ENCODE assay signal across 18 mouse cellular contexts in the genomic region with DNA sequence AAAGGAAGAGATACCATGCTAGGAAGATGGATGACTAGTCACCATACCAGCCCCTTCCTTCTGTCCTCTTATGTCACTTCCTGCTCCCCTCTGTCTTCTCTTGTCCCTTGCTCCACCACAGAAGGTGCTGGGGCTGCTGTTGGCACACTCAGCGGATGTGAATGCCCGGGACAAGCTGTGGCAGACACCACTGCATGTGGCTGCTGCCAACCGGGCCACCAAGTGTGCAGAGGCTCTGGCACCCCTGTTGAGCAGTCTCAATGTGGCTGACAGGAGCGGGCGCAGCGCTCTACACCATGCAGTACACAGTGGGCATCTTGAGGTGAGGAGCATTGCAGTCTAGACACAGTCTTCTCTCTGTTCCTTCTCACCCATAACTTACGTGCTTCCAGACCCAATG. TPM values are rescaled to one million over a fixed set of nuclear protein-coding genes. Genes with fewer than 3 reads are reported as not detected.
DNase-seq lines count a peak whose midpoint lies in the region; ATAC-seq lines count a peak whose summit lies in the region.
"Had no signal": no experiment of that assay in that cellular context is flagged by ENCODE, and none has a peak within 500 bp of the region (broad histone marks: within the 10 kb centered on the region; RNA-seq: fewer than 3 reads in every experiment).

No protein-coding gene starts in this region.

- WGBS in limb, embryonic 10.5 days, result 95% methylated on average over 7 of the region's 7 CpGs

- peaks cover 32% of the 10 kb centered on the region for H3K4me1 ChIP-seq in megakaryocyte, embryonic 14.5 days
- H3K4me1 ChIP-seq in limb, embryonic 10.5 days, result peaks cover 27% of the 10 kb centered on the region

- H3K36me3 ChIP-seq in megakaryocyte, embryonic 14.5 days (replicated peaks; ENCODE audit: low read length), result peaks cover 59% of the 10 kb centered on the region
- H3K36me3 ChIP-seq in limb, embryonic 10.5 days, result peaks cover 71% of the 10 kb centered on the region

- no peaks in the 10 kb centered on the region for H3K27me3 ChIP-seq in megakaryocyte, embryonic 14.5 days (replicated peaks)
- no peaks in the 10 kb centered on the region for H3K27me3 ChIP-seq in limb, embryonic 10.5 days (ENCODE audit: low read depth, poor library complexity, severe bottlenecking)

- no peak overlapping the region for H3K27ac ChIP-seq in limb, embryonic 10.5 days

- peak overlapping the region; percentile 44 for H3K4me3 ChIP-seq in megakaryocyte, embryonic 14.5 days (replicated peaks)
- peak overlapping the region; percentile 6; the same call in 1 of the 2 replicates for H3K4me3 ChIP-seq in limb, embryonic 10.5 days

- no peaks in the 10 kb centered on the region for H3K9me3 ChIP-seq in megakaryocyte, embryonic 14.5 days
- H3K9me3 ChIP-seq in limb, embryonic 10.5 days (replicated peaks), result no peaks in the 10 kb centered on the region

- DNase-seq in gastrocnemius, adult 18-20 months (ENCODE audit: low spot score), result peak; percentile 61
- no peak for DNase-seq in gastrocnemius, postnatal 4 days (ENCODE audit: low spot score in 2 of 2)
- DNase-seq in brain, adult 2 months (ENCODE audit: low read depth, low spot score), result peak; percentile 49
- no peak for DNase-seq in limb, embryonic 10.5 days (ENCODE audit: low spot score)
- DNase-seq in adrenal gland, postnatal 4 days (ENCODE audit: low spot score in 2 of 2), result no peak
- no peak for DNase-seq in layer of hippocampus, adult 9-11 months
- DNase-seq: cerebellum, adult 9-11 months; kidney, adult 9 months; left cerebral cortex, postnatal 4 days; liver, postnatal 0 days; retina, postnatal 1 day had no signal

- no peak for ATAC-seq in megakaryocyte, adult 5-6 weeks (ENCODE audit: poor library complexity, severe bottlenecking)
- ATAC-seq: liver, postnatal 0 days had no signal

RNA-seq across cellular contexts. Expression of a gene that starts 2.3 kb away (rescaled TPM):
- 10 to 100 TPM; 44.5 to 47.0 TPM for total RNA-seq in gastrocnemius, adult 18-20 months (2021)
- total RNA-seq in gastrocnemius, postnatal 4 days (2021), result 10 to 100 TPM; 45.3 to 48.3 TPM
- polyA plus RNA-seq in megakaryocyte, embryonic 14.5 days (2012; ENCODE audit: insufficient read depth, low replicate concordance), result 18.3 and 19.7 TPM in 2 replicates
- total RNA-seq in megakaryocyte, adult 5-6 weeks (2015), result 35.2 and 37.0 TPM in 2 replicates
- total RNA-seq in megakaryocyte, adult 5-6 weeks (2017), result 9.3 and 13.7 TPM in 2 replicates
- 15.9 and 16.5 TPM in 2 replicates for polyA plus RNA-seq in limb, embryonic 10.5 days (2016; fragmentation: Nextera tagmentation; extraction: Ambion mirVana)
- 10 to 100 TPM; 71.5 to 75.1 TPM for total RNA-seq in adrenal gland, postnatal 4 days (2021)

RNA-seq across cellular contexts. Expression of a gene that starts 10.5 kb away (rescaled TPM):
- total RNA-seq in gastrocnemius, adult 18-20 months (2021), result 100 to 1,000 TPM; 388 to 467 TPM
- 100 to 1,000 TPM; 115 to 133 TPM for total RNA-seq in gastrocnemius, postnatal 4 days (2021)
- 5.0 and 18.0 TPM in 2 replicates for polyA plus RNA-seq in megakaryocyte, embryonic 14.5 days (2012; ENCODE audit: insufficient read depth, low replicate concordance)
- total RNA-seq in megakaryocyte, adult 5-6 weeks (2015), result 22.6 and 24.4 TPM in 2 replicates
- 14.1 and 19.2 TPM in 2 replicates for total RNA-seq in megakaryocyte, adult 5-6 weeks (2017)
- 5.6 and 9.1 TPM in 2 replicates for polyA plus RNA-seq in limb, embryonic 10.5 days (2016; fragmentation: Nextera tagmentation; extraction: Ambion mirVana)
- 10 to 100 TPM; 48.3 to 62.1 TPM for total RNA-seq in adrenal gland, postnatal 4 days (2021)

RNA-seq across cellular contexts. Expression of a gene that starts 21.8 kb away (rescaled TPM):
- not detected for total RNA-seq in gastrocnemius, adult 18-20 months (2021)
- under 1 TPM in 1 of 2 experiments, not detected in 1; 0.23 TPM for total RNA-seq in gastrocnemius, postnatal 4 days (2021)
- not detected in 2 replicates for polyA plus RNA-seq in megakaryocyte, embryonic 14.5 days (2012; ENCODE audit: insufficient read depth, low replicate concordance)
- total RNA-seq in megakaryocyte, adult 5-6 weeks (2015), result not detected in 2 replicates
- not detected in 2 replicates for total RNA-seq in megakaryocyte, adult 5-6 weeks (2017)
- 0.21 TPM in 1 of 2 replicates, not detected in the other for polyA plus RNA-seq in limb, embryonic 10.5 days (2016; fragmentation: Nextera tagmentation; extraction: Ambion mirVana)
- total RNA-seq in adrenal gland, postnatal 4 days (2021), result 10 to 100 TPM in 1 of 2 experiments, 1 to 10 TPM in 1; 5.7 to 13.2 TPM
- total RNA-seq: heart, adult 8-10 months; megakaryocyte progenitor cell, adult 5-6 weeks had no signal
- polyA plus RNA-seq: C2C12; hindbrain, embryonic 11.5 days; neural tube, embryonic 11.5 days had no signal

RNA-seq across cellular contexts. Expression of a gene that starts 32.0 kb away (rescaled TPM):
- 10 to 100 TPM; 61.0 to 65.2 TPM for total RNA-seq in gastrocnemius, adult 18-20 months (2021)
- 10 to 100 TPM; 48.0 to 50.7 TPM for total RNA-seq in gastrocnemius, postnatal 4 days (2021)
- polyA plus RNA-seq in megakaryocyte, embryonic 14.5 days (2012; ENCODE audit: insufficient read depth, low replicate concordance), result 458 and 1,055 TPM in 2 replicates
- 76.8 and 79.3 TPM in 2 replicates for total RNA-seq in megakaryocyte, adult 5-6 weeks (2015)
- total RNA-seq in megakaryocyte, adult 5-6 weeks (2017), result 54.3 and 59.1 TPM in 2 replicates
- polyA plus RNA-seq in limb, embryonic 10.5 days (2016; fragmentation: Nextera tagmentation; extraction: Ambion mirVana), result 98.7 and 133 TPM in 2 replicates
- total RNA-seq in adrenal gland, postnatal 4 days (2021), result 10 to 100 TPM; 69.5 to 72.7 TPM

RNA-seq across cellular contexts. Expression of a gene that starts 32.2 kb away (rescaled TPM):
- total RNA-seq in gastrocnemius, adult 18-20 months (2021), result 10 to 100 TPM; 12.7 to 13.2 TPM
- total RNA-seq in gastrocnemius, postnatal 4 days (2021), result 10 to 100 TPM; 21.9 to 24.0 TPM
- polyA plus RNA-seq in megakaryocyte, embryonic 14.5 days (2012; ENCODE audit: insufficient read depth, low replicate concordance), result 17.0 and 19.5 TPM in 2 replicates
- 16.4 and 17.6 TPM in 2 replicates for total RNA-seq in megakaryocyte, adult 5-6 weeks (2015)
- total RNA-seq in megakaryocyte, adult 5-6 weeks (2017), result 24.6 and 26.1 TPM in 2 replicates
- 41.9 and 43.6 TPM in 2 replicates for polyA plus RNA-seq in limb, embryonic 10.5 days (2016; fragmentation: Nextera tagmentation; extraction: Ambion mirVana)
- total RNA-seq in adrenal gland, postnatal 4 days (2021), result 10 to 100 TPM; 49.9 to 50.9 TPM

Comparison
In these comparisons a context has a peak if more than half of its experiments do, and no peak if none do; other contexts are left out.
1. DNase-seq: peak in gastrocnemius, adult 18-20 months (single experiment) and brain, adult 2 months (single experiment); none in gastrocnemius, postnatal 4 days (0 of 2), limb, embryonic 10.5 days (single experiment), adrenal gland, postnatal 4 days (0 of 2) and layer of hippocampus, adult 9-11 months (single experiment).
2. RNA of a gene that starts 21.8 kb away (total RNA-seq): 5.7 to 13.2 TPM in adrenal gland, postnatal 4 days; 0.23 TPM in gastrocnemius, postnatal 4 days, not detected in gastrocnemius, adult 18-20 months and not detected in megakaryocyte, adult 5-6 weeks; every median in the first group is over 4 times any median in the second.